Mouse (Mus musculus) layer of hippocampus, postnatal 36 days (tissue): ENCODE results near the gene Baat. TPM values are rescaled to one million over a fixed set of nuclear protein-coding genes. Genes with fewer than 3 reads are reported as not detected.
"Not testable (repeated sequence)": the region's sequence is repeated elsewhere in the genome, so short reads cannot be mapped to it uniquely, and the experiment has no call there.

ENCODE experiments used
- DNase-seq, 2 experiments: peaks; one replicate each; pipeline ENCODE4 v3.0.0; 2022
- total RNA-seq, 2 experiments: library from RNA; stranded (reverse); gene quantifications; 2 replicates each; pipeline ENCODE4 v1.2.3; 2021

Baat gene
- total RNA-seq, 2 experiments from 2014 or later, result 0.37 TPM; not detected in 1

DNA sequence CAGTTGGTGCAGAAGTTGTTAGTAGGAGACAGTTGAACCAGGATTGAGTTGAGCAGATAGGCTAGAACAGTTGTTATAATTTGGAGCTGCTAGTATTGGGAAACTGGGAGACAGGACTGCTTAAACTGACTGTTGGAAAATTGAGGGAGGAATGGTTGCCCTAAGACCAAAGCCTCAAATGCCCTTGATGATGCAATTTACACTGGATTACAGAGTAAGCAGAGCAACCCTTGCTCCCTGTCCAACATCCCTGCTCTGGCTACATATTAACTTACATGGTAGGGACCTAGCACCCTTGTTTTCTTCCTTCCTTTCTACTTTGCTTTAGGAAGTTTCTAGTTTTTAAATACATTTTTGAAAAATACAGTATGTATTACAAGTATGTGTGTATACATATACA is 20.9 kb downstream of the Baat start:
- DNase-seq, result no peak

DNA sequence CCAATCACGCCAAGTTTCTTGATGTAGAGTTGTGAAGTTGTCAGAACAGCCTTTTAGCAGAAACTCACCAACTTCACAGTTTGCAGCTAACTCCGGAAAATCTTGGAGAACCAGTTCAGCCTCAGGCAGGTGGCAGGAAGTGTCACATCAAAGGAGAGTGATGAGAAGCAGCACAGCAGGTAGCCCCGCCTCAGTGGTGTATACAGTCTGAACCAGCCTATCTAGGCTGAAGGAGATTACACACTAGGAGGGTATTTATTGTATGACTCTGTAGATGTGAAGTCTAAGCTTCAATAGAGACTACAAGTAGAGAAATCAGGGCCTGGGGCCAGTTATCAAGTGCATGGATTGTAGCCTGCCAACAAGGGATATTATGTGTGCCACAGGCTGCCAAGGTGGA is 25.5 kb downstream of the Baat start:
- DNase-seq, result no peak

DNA sequence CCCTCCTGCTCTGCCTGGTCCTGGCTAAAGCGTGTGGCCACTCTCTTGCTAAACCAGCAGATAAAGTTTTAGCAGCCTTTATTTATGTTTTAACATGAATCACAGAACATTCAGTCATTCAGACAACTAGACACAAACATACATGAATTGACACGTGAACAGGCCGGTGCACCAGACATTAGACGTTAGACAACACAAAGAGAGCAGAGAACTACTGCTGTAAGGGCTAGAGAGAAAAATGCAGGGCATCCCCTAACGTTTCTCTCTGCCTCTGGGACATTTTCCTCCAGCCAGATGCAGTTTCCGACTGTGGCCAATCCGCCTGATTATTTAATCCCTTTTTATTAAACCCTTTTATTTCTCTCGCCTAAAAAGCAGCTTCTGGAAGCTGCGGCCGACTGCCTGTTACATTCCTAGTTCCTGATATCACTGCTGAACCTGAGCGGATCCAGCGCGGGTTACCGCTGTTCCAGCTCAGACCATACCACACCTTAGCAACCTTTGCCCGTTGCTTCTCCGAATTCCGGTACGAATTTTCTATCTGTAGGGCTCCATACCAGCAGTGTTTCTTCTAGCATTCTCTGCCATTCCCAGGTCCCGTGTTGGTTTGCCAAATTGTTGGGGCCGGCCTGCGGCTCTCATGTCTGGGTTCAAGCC is 26.1 kb downstream of the Baat start:
- DNase-seq, result no peak

DNA sequence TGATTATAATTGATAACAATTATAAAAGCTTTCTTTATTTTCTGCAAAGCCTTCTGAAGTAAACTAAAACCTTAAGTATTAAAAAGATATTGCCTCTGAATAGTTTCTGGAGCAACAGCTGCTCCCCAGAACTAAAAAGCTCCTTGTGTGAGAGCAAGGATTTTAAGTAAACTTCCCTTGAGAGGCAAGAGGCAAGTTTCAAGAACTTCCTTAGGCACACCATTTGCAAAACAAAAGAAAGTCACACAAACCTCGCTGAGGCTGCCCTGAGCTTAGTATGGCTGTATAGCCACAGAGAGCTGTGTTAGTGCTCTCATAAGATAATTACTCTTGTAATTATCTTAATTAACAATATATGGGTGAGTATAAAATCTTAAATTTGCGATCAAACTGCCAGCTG is 27.3 kb downstream of the Baat start:
- DNase-seq, result not testable (repeated sequence)

GRCm38 (mm10) chr4:49478118-49478877 is 28.1 kb downstream of the Baat start:
- DNase-seq, result no peak

DNA sequence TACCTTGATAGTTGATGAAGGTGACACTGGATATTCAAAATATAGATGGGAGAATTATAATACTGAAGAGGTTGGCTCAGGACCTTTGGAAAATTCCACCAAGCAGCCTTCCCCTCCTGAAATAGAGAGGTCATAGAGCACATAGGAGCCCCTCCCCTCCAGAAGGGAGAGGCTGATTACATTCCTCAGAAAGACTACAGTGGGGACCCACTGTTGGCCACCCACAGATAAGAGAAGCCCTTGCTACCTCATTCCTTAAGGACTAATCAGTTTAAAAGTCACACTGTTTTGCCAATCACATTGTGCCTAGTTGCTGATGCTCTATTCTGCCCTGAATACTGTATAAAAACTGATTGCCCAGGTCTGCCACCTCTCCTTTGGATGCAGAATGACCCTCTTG is 31.8 kb downstream of the Baat start:
- DNase-seq, result no peak

- DNase-seq, result no peak
Measured at GRCm38 (mm10) chr4:49473435-49474100, 32.8 kb downstream of the Baat start, which contains the start of gene Acnat1. Gene Acnat1 (minus strand): TSS chr4:49473912.

DNA sequence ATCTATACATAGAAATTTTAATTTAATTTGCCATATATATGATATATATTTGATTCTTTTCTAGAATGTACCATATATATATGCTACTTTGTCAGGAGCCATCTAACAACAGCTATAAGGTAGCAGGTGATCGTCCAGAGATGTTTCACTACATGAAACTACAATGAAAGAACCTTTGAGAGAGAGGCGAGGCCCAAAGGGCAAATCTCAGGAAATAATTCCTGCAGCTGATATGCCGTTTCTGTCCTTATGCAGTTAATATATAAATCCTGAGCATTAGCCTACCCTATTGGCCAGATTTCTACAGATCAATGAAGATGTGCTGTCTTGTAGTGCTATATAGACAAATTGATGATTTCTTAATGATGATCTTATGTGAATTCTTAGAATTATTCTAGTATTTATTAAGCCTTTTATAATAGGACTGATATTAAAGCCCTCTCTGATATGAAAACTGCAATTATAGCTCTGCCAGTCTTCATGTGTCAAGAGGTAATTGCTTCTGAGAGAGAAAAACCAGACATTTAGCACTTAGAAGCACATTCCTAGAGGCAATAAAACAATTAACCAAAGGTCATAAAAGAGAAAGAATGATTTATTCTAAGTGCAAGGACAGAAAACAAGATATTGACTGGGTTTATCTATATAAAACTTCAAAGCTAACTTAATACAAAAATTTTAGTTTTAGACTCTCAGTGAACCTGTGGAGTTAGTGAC is 36.8 kb downstream of the Baat start:
- DNase-seq, result no peak

- no peak for DNase-seq
Measured at GRCm38 (mm10) chr4:49467360-49467759, 39.0 kb downstream of the Baat start.

GRCm38 (mm10) chr4:49456171-49456570 is 50.2 kb downstream of the Baat start:
- DNase-seq, result no peak

GRCm38 (mm10) chr4:49451848-49452551 is 54.4 kb downstream of the Baat start:
- no peak for DNase-seq

- DNase-seq, result not testable (repeated sequence)
Measured at GRCm38 (mm10) chr4:49451133-49451847, 55.1 kb downstream of the Baat start.

Other genes with a start within 250 kb of the Baat start
- not detected for gene Acnat2, start 98.4 kb downstream of the Baat start, total RNA-seq
- gene Acnat1, start 32.6 kb downstream of the Baat start, total RNA-seq, result under 1 TPM in 1 of 2 experiments, not detected in 1; 0.28 TPM
- 10 to 100 TPM; 31.6 to 34.1 TPM for gene Mrpl50, start 14.5 kb upstream of the Baat start, total RNA-seq
- 10 to 100 TPM; 33.6 to 36.5 TPM for gene Zfp189, start 14.6 kb upstream of the Baat start, total RNA-seq
- gene Aldob, start 43.0 kb upstream of the Baat start, total RNA-seq, result 1 to 10 TPM; 1.9 to 2.1 TPM
- gene Tmem246, start 91.3 kb upstream of the Baat start, total RNA-seq, result 10 to 100 TPM; 66.1 to 72.4 TPM
- 10 to 100 TPM; 74.1 to 88.7 TPM for gene Rnf20, start 125.4 kb upstream of the Baat start, total RNA-seq
- gene Ppp3r2, start 175.5 kb upstream of the Baat start, total RNA-seq, result under 1 TPM; 0.42 to 0.76 TPM